Mouse (Mus musculus) spleen, adult 10 weeks (tissue): ENCODE results near the gene Btnl9. TPM values are rescaled to one million over a fixed set of nuclear protein-coding genes. Genes with fewer than 3 reads are reported as not detected.

Experiments used
- polyA plus RNA-seq: library from polyadenylated mRNA; stranded (reverse); fragments of 350-450 nt; fragmentation: Illumina TruSeq; extraction: RNeasy Lipid Tissue Mini Kit (QIAGEN cat#74804); gene quantifications from one replicate; pipeline ENCODE4 v1.2.3, GENCODE M21; 2015; ENCODE audit warnings: low replicate concordance; ENCODE audit not compliant: insufficient read depth

Btnl9 gene
- polyA plus RNA-seq: 7.4 TPM

GRCm38 (mm10) chr11:49186955-49187488, at the start of gene Btnl9:
Gene Btnl9 (minus strand): TSS chr11:49187159.

GRCm38 (mm10) chr11:49203129-49203768, 16.3 kb upstream of the Btnl9 start, which contains the start of gene Zfp62:
Gene Zfp62 (plus strand): TSS chr11:49203292.

GRCm38 (mm10) chr11:49154077-49154476, 32.9 kb downstream of the Btnl9 start, which contains the start of gene Olfr1394:
Gene Olfr1394 (plus strand): TSS chr11:49154377.

DNA sequence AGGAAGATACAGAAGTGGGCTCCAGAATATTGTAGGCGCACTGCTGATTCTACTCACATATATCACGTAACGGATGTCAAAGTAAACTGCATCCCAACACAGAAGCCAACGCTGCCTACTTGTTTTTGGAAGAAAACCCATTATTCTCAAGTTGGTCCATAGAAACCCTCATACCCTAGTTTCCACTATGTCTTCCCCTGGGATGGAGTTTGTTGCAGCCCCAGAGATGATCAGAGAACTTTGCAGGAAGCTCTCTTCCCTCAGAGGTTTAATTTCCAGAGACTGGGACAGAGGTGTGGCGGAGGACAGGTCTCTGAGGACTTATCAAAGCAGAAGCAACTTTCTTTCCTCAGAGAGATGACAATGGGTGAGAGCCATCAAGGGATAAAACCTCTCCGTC, 45.0 kb downstream of the Btnl9 start, which contains the start of gene Olfr1395:
Olfr1395 (plus strand) TSS at position 301 of the 400 bp plus-strand sequence.

Other genes starting within 250 kb of the Btnl9 start
- gene Psme2b, start 241.0 kb downstream of the Btnl9 start, polyA plus RNA-seq: 66.3 TPM
- 1.4 TPM for gene Olfr56, start 208.3 kb downstream of the Btnl9 start, polyA plus RNA-seq
- 82.8 TPM for gene 9930111J21Rik1, start 207.8 kb downstream of the Btnl9 start, polyA plus RNA-seq
- 5.8 TPM for gene Gm12185, start 194.9 kb downstream of the Btnl9 start, polyA plus RNA-seq
- gene Tgtp1, start 193.0 kb downstream of the Btnl9 start, polyA plus RNA-seq: 38.6 TPM
- 201 TPM for gene 9930111J21Rik2, start 135.9 kb downstream of the Btnl9 start, polyA plus RNA-seq
- 120 TPM for gene Tgtp2, start 123.0 kb downstream of the Btnl9 start, polyA plus RNA-seq
- 157 TPM for gene Ifi47, start 110.6 kb downstream of the Btnl9 start, polyA plus RNA-seq
- gene Olfr1396, start 72.3 kb downstream of the Btnl9 start, polyA plus RNA-seq: 0.17 TPM
- gene Olfr1395, start 44.9 kb downstream of the Btnl9 start, polyA plus RNA-seq: not detected
- gene Olfr1394, start 32.8 kb downstream of the Btnl9 start, polyA plus RNA-seq: not detected
- 103 TPM for gene Zfp62, start 16.1 kb upstream of the Btnl9 start, polyA plus RNA-seq
- 120 TPM for gene Mgat1, start 57.0 kb upstream of the Btnl9 start, polyA plus RNA-seq
- 0.17 TPM for gene Olfr1393, start 91.1 kb upstream of the Btnl9 start, polyA plus RNA-seq
- 0.17 TPM for gene Olfr1392, start 98.1 kb upstream of the Btnl9 start, polyA plus RNA-seq
- not detected for gene Olfr10, start 117.6 kb upstream of the Btnl9 start, polyA plus RNA-seq
- not detected for gene Olfr1391, start 135.6 kb upstream of the Btnl9 start, polyA plus RNA-seq
- gene Olfr1390, start 148.0 kb upstream of the Btnl9 start, polyA plus RNA-seq: not detected
- not detected for gene Olfr1389, start 235.9 kb upstream of the Btnl9 start, polyA plus RNA-seq
- gene Olfr1388, start 249.5 kb upstream of the Btnl9 start, polyA plus RNA-seq: 0.43 TPM